In the genomic region with DNA sequence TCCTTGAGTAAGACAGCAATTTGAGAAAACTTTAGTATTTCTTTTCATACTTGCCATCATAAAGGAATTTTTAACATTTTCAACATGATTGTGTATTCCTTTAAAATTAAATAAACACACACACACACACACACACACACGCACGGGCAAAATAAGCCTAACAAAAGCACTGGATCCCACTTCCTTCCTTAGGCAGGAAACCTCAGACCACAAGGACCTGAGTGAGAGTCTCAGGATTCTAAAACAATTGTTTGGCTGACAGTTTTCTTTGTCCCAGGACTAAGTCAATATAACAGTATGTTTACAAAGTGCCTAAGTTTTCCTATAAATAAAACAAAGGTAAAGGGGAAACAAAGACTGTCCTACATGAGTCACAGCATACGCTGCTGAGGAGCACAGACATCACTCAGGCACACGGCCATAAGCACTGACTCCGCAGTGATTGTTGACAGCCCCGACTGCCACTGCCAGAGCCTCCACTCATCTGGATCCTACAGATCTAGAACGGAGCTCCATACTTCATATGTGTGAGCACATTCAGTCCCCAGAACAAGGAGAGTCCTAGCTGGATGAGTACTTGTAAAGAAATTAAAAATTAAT, we compare ENCODE assay signal across 14 mouse cellular contexts.
DNase-seq lines count a peak whose midpoint lies in the region; ATAC-seq and TF ChIP-seq lines count a peak whose summit lies in the region.
"Had no signal": no experiment of that assay in that cellular context is flagged by ENCODE, and none has a peak within 500 bp of the region (broad histone marks: within the 10 kb centered on the region; RNA-seq: fewer than 3 reads in every experiment).

No protein-coding gene starts in this region.

- H3K4me1 ChIP-seq in heart, postnatal 0 days (ENCODE audit: control insufficient read depth, insufficient read depth): peaks cover 42% of the 10 kb centered on the region
- peaks cover 31% of the 10 kb centered on the region for H3K4me1 ChIP-seq in lung, embryonic 16.5 days (replicated peaks; ENCODE audit: control insufficient read depth, insufficient read depth, low read length)
- peaks cover 3% of the 10 kb centered on the region for H3K4me1 ChIP-seq in thymus, adult 2 months (replicated peaks; ENCODE audit: control insufficient read depth, insufficient read depth, low read length)
- peaks cover 83% of the 10 kb centered on the region for H3K4me1 ChIP-seq in limb, embryonic 10.5 days

- 31% methylated on average over 7 of the region's 7 CpGs for WGBS in heart, postnatal 0 days
- WGBS in lung, embryonic 16.5 days: 49% methylated on average over 7 of the region's 7 CpGs
- 14% methylated on average over 7 of the region's 7 CpGs for WGBS in thymus, adult 2 months
- WGBS in limb, embryonic 10.5 days: 80% methylated on average over 7 of the region's 7 CpGs

- no peak overlapping the region for H3K4me3 ChIP-seq in heart, postnatal 0 days (ENCODE audit: low read depth, low read length)
- no peak overlapping the region for H3K4me3 ChIP-seq in lung, embryonic 16.5 days (ENCODE audit: low read length)
- H3K4me3 ChIP-seq in thymus, adult 2 months (ENCODE audit: control insufficient read depth, insufficient read depth, low read length): no peak overlapping the region
- H3K4me3 ChIP-seq in limb, embryonic 10.5 days: no peak overlapping the region
- H3K4me3 ChIP-seq: limb, embryonic 13.5 days; stomach, embryonic 15.5 days had no signal

- H3K9me3 ChIP-seq in heart, postnatal 0 days (replicated peaks; ENCODE audit: control insufficient read depth, low read length): no peaks in the 10 kb centered on the region
- no peaks in the 10 kb centered on the region for H3K9me3 ChIP-seq in lung, embryonic 16.5 days (ENCODE audit: control insufficient read depth, low read length)
- H3K9me3 ChIP-seq in limb, embryonic 10.5 days (replicated peaks): no peaks in the 10 kb centered on the region
- H3K9me3 ChIP-seq: limb, embryonic 13.5 days; stomach, embryonic 15.5 days had no signal

- TF ChIP-seq EP300 in heart, postnatal 0 days (IDR thresholded peaks at IDR 0.05; ENCODE audit: low read depth): no peak

- no peak for DNase-seq in heart, postnatal 0 days (ENCODE audit: low spot score)
- no peak for DNase-seq in heart, postnatal 36 days
- DNase-seq in CD4-positive helper T cell, adult 2 months (ENCODE audit: low read depth, low spot score): peak; percentile 55
- DNase-seq in thymus, adult 2 months: peak; percentile 43
- no peak for DNase-seq in limb, embryonic 10.5 days (ENCODE audit: low spot score)
- DNase-seq in adrenal gland, adult 8-10 months: no peak
- DNase-seq in urinary bladder, postnatal 36 days (ENCODE audit: low spot score in 2 of 2): no peak
- DNase-seq: cerebellum, adult 9-11 months; forebrain, postnatal 0 days; gastrocnemius, postnatal 25 days had no signal

- no peak overlapping the region for H3K4me2 ChIP-seq in heart, postnatal 0 days (ENCODE audit: low read depth, low read length)
- no peak overlapping the region for H3K4me2 ChIP-seq in lung, embryonic 16.5 days (ENCODE audit: low read depth, low read length)
- H3K4me2 ChIP-seq: limb, embryonic 13.5 days; stomach, embryonic 15.5 days had no signal

- no peak for TF ChIP-seq POLR2A in thymus, adult 2 months (IDR thresholded peaks at IDR 0.05; ENCODE audit: control insufficient read depth, extremely low read depth, insufficient read depth, low read length, poor library complexity)

- peaks cover 30% of the 10 kb centered on the region for H3K36me3 ChIP-seq in heart, postnatal 0 days (replicated peaks; ENCODE audit: control insufficient read depth, insufficient read depth, low read length)
- no peaks in the 10 kb centered on the region; the same call in 1 of the 2 replicates for H3K36me3 ChIP-seq in lung, embryonic 16.5 days (ENCODE audit: control insufficient read depth, insufficient read depth, low read length)
- no peaks in the 10 kb centered on the region for H3K36me3 ChIP-seq in thymus, adult 2 months (ENCODE audit: control insufficient read depth, insufficient read depth, low read length)
- peaks cover 16% of the 10 kb centered on the region for H3K36me3 ChIP-seq in limb, embryonic 10.5 days
- H3K36me3 ChIP-seq: stomach, embryonic 15.5 days had no signal

- no peaks in the 10 kb centered on the region for H3K27me3 ChIP-seq in heart, postnatal 0 days (ENCODE audit: control insufficient read depth, insufficient read depth, low read length)
- no peaks in the 10 kb centered on the region for H3K27me3 ChIP-seq in lung, embryonic 16.5 days (ENCODE audit: control insufficient read depth, insufficient read depth, low read depth, low read length)
- H3K27me3 ChIP-seq in thymus, adult 2 months (ENCODE audit: control insufficient read depth, insufficient read depth, low read length): no peaks in the 10 kb centered on the region
- no peaks in the 10 kb centered on the region for H3K27me3 ChIP-seq in limb, embryonic 10.5 days (ENCODE audit: low read depth, poor library complexity, severe bottlenecking)
- H3K27me3 ChIP-seq: CH12.LX; limb, embryonic 13.5 days; stomach, embryonic 15.5 days had no signal

- TF ChIP-seq CTCF in heart, postnatal 0 days (IDR thresholded peaks at IDR 0.05; ENCODE audit: low read depth): no peak
- TF ChIP-seq CTCF in thymus, adult 2 months (IDR thresholded peaks at IDR 0.05; ENCODE audit: borderline replicate concordance, control insufficient read depth, extremely low read depth, insufficient read depth, low read length, poor library complexity): no peak

- peak; percentile 40; the same call in 1 of the 2 replicates for ATAC-seq in heart, postnatal 0 days (ENCODE audit: insufficient read depth, low read depth)
- ATAC-seq in lung, embryonic 16.5 days (ENCODE audit: low read depth): peak; percentile 72
- ATAC-seq: forebrain, postnatal 0 days had no signal

- no peak overlapping the region for H3K9ac ChIP-seq in heart, postnatal 0 days (replicated peaks; ENCODE audit: low read depth, low read length)
- no peak overlapping the region for H3K9ac ChIP-seq in lung, embryonic 16.5 days (ENCODE audit: low read length)
- H3K9ac ChIP-seq: forebrain, postnatal 0 days; limb, embryonic 13.5 days; stomach, embryonic 15.5 days had no signal

- intact Hi-C loops in heart, postnatal 36 days (cut with DNase I): no loop called here

- peak overlapping the region; percentile 62 for H3K27ac ChIP-seq in heart, postnatal 0 days (ENCODE audit: low read depth)
- H3K27ac ChIP-seq in lung, embryonic 16.5 days (ENCODE audit: low read length): no peak overlapping the region
- H3K27ac ChIP-seq in thymus, adult 2 months (ENCODE audit: control insufficient read depth, insufficient read depth, low read length): no peak overlapping the region
- no peak overlapping the region for H3K27ac ChIP-seq in limb, embryonic 10.5 days

Comparison
In these comparisons a context has a peak if more than half of its experiments do, and no peak if none do; other contexts are left out.
1. DNase-seq: peak in CD4-positive helper T cell, adult 2 months (single experiment) and thymus, adult 2 months (single experiment); none in heart, postnatal 0 days (single experiment), heart, postnatal 36 days (0 of 2), limb, embryonic 10.5 days (single experiment), adrenal gland, adult 8-10 months (single experiment) and urinary bladder, postnatal 36 days (0 of 2).